Comparison of ENCODE assay signal across 22 mouse cellular contexts in the genomic region with DNA sequence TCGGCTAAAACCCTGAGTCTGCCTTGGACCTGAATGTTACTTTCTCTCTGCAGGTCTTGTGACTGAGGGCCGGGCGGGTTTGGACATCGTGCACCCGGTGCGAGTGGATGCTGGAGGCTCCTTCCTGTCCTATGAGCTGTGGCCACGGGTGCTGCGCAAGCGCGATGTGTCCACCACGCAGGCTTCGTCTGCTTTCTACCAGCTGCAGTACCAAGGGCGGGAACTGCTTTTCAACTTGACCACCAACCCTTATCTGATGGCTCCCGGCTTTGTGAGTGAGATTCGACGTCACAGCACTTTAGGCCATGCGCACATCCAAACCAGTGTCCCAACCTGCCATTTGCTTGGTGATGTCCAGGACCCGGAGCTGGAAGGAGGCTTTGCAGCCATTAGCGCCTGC. TPM values are rescaled to one million over a fixed set of nuclear protein-coding genes. Genes with fewer than 3 reads are reported as not detected.
DNase-seq lines count a peak whose midpoint lies in the region; ATAC-seq and TF ChIP-seq lines count a peak whose summit lies in the region.
"Had no signal": no experiment of that assay in that cellular context is flagged by ENCODE, and none has a peak within 500 bp of the region (broad histone marks: within the 10 kb centered on the region; RNA-seq: fewer than 3 reads in every experiment).

No protein-coding gene starts in this region.

- no peak overlapping the region for H3K4me2 ChIP-seq in heart, embryonic 11.5 days
- H3K4me2 ChIP-seq: embryonic facial prominence, embryonic 12.5 days; forebrain, embryonic 13.5 days; forebrain, embryonic 15.5 days had no signal

- 91% methylated on average over 19 of the region's 19 CpGs for WGBS in heart, embryonic 11.5 days (ENCODE audit: insufficient replicate concordance)

- no peaks in the 10 kb centered on the region for H3K27me3 ChIP-seq in heart, embryonic 11.5 days (ENCODE audit: control insufficient read depth, insufficient read depth, low read length)
- no peaks in the 10 kb centered on the region for H3K27me3 ChIP-seq in testis, adult 2 months (ENCODE audit: control insufficient read depth, insufficient read depth, low read length)
- H3K27me3 ChIP-seq: CH12.LX; embryonic facial prominence, embryonic 12.5 days; forebrain, embryonic 13.5 days; forebrain, embryonic 15.5 days had no signal

- no peaks in the 10 kb centered on the region for H3K9me3 ChIP-seq in heart, embryonic 11.5 days (replicated peaks; ENCODE audit: control insufficient read depth, low read length)
- H3K9me3 ChIP-seq: embryonic facial prominence, embryonic 10.5 days; embryonic facial prominence, embryonic 12.5 days; forebrain, embryonic 13.5 days; forebrain, embryonic 15.5 days had no signal

- no peak overlapping the region for H3K9ac ChIP-seq in heart, embryonic 11.5 days (ENCODE audit: low read depth, low read length)
- H3K9ac ChIP-seq: embryonic facial prominence, embryonic 12.5 days; forebrain, embryonic 13.5 days; forebrain, embryonic 15.5 days; forebrain, postnatal 0 days had no signal

- no peaks in the 10 kb centered on the region for H3K4me1 ChIP-seq in heart, embryonic 11.5 days (ENCODE audit: control insufficient read depth, insufficient read depth, low read length)
- peaks cover 2% of the 10 kb centered on the region; the same call in 1 of the 2 replicates for H3K4me1 ChIP-seq in testis, adult 2 months (ENCODE audit: control insufficient read depth, insufficient read depth, low read length)
- H3K4me1 ChIP-seq: embryonic facial prominence, embryonic 10.5 days; embryonic facial prominence, embryonic 12.5 days; forebrain, embryonic 15.5 days had no signal

- TF ChIP-seq POLR2A in testis, adult 2 months (IDR thresholded peaks at IDR 0.05; ENCODE audit: control insufficient read depth, low read depth, low read length) = no peak

- peak; percentile 85 for DNase-seq in heart, adult 11 months
- no peak for DNase-seq in testis, postnatal 14 days (ENCODE audit: low spot score)
- peak; percentile 35 for DNase-seq in ZHBTc4 (ENCODE audit: low read depth, low spot score)
- no peak for DNase-seq in ovary, postnatal 36 days (ENCODE audit: low spot score)
- DNase-seq: adrenal gland, adult 2 months; adrenal gland, postnatal 10 days; adrenal gland, postnatal 25 days; B cell, adult 2 months; cerebellum, adult 11 months; cerebellum, adult 18-20 months; cerebellum, adult 8-10 months; cerebellum, postnatal 10 days; cerebellum, postnatal 25 days; forebrain, postnatal 0 days had no signal

- H3K4me3 ChIP-seq in heart, embryonic 11.5 days (ENCODE audit: low read depth, low read length) = no peak overlapping the region
- H3K4me3 ChIP-seq in testis, adult 2 months (ENCODE audit: control insufficient read depth, low read depth, low read length) = peak overlapping the region; percentile 17
- H3K4me3 ChIP-seq: embryonic facial prominence, embryonic 10.5 days; embryonic facial prominence, embryonic 12.5 days; forebrain, embryonic 13.5 days; forebrain, embryonic 15.5 days had no signal

- no peak overlapping the region for H3K27ac ChIP-seq in heart, embryonic 11.5 days (ENCODE audit: low read depth, low read length)
- no peak overlapping the region for H3K27ac ChIP-seq in testis, adult 2 months (ENCODE audit: control insufficient read depth, insufficient read depth, low read depth, low read length)
- H3K27ac ChIP-seq: embryonic facial prominence, embryonic 10.5 days; embryonic facial prominence, embryonic 12.5 days; forebrain, embryonic 13.5 days; forebrain, embryonic 15.5 days had no signal

- TF ChIP-seq CTCF in testis, adult 2 months (IDR thresholded peaks at IDR 0.05; ENCODE audit: control insufficient read depth, insufficient read depth, insufficient replicate concordance, low read depth, low read length) = no peak

- H3K36me3 ChIP-seq in heart, embryonic 11.5 days (ENCODE audit: control insufficient read depth, insufficient read depth, low read length) = no peaks in the 10 kb centered on the region
- no peaks in the 10 kb centered on the region for H3K36me3 ChIP-seq in testis, adult 2 months (ENCODE audit: control insufficient read depth, insufficient read depth, low read length)

- ATAC-seq in heart, embryonic 11.5 days (replicated peaks; ENCODE audit: insufficient number of reproducible peaks, low FRiP score, low TSS enrichment) = no peak
- ATAC-seq: CD4-positive, CD25-positive, alpha-beta regulatory T cell, adult 4 months; forebrain, embryonic 13.5 days; forebrain, embryonic 15.5 days; forebrain, postnatal 0 days had no signal

RNA-seq across cellular contexts. Expression of a gene that starts 8.6 kb away (rescaled TPM):
- polyA plus RNA-seq in heart, embryonic 11.5 days (2014; fragmentation: Nextera tagmentation; extraction: Ambion mirVana) = 4.2 and 4.9 TPM in 2 replicates
- polyA plus RNA-seq in testis, adult 2 months (2012; rRNA removed) = 5.3 and 5.7 TPM in 2 replicates

RNA-seq across cellular contexts. Expression of a gene that starts 56.8 kb away (rescaled TPM):
- 376 and 383 TPM in 2 replicates for polyA plus RNA-seq in heart, embryonic 11.5 days (2014; fragmentation: Nextera tagmentation; extraction: Ambion mirVana)
- polyA plus RNA-seq in testis, adult 2 months (2012; rRNA removed) = 594 and 775 TPM in 2 replicates

Comparison
In these comparisons a context has a peak if more than half of its experiments do, and no peak if none do; other contexts are left out.
1. DNase-seq: peak in heart, adult 11 months (single experiment) and ZHBTc4 (single experiment); none in testis, postnatal 14 days (single experiment) and ovary, postnatal 36 days (single experiment).